Mouse (Mus musculus): ENCODE measurements around the gene Olfr71. TPM values are rescaled to one million over a fixed set of nuclear protein-coding genes. Genes with fewer than 3 reads are reported as not detected.

The Olfr71 gene
- total RNA-seq (2021) = not detected

DNA sequence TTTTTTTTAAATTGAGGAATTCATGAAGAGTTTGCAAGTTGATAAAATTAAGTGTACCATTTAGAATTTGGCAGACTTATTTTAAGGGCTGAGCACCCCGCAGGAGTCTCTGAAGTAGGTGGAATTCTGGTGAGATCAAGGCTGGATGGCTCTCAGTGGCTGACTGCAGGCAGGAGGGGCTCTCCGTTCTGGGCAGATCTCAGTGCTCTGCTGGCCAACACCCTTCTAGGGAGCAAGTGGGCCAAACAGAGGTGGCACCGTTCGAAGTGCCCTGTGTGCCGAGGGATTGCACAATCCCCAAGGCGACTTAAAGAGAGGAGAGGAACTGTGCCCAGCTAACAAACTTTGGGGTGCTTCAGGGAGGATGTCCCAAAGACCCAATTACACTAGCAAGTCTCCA is at the start of gene Olfr71:
Olfr71 (minus strand) TSS at position 387 of the 400 bp plus-strand sequence.
- no peak for DNase-seq
- intact Hi-C loops (cut with DNase I) = loop anchor here (2.0 kb wide), 2 partner anchors 179 to 267 kb away; no protein-coding TSS in a partner anchor

DNA sequence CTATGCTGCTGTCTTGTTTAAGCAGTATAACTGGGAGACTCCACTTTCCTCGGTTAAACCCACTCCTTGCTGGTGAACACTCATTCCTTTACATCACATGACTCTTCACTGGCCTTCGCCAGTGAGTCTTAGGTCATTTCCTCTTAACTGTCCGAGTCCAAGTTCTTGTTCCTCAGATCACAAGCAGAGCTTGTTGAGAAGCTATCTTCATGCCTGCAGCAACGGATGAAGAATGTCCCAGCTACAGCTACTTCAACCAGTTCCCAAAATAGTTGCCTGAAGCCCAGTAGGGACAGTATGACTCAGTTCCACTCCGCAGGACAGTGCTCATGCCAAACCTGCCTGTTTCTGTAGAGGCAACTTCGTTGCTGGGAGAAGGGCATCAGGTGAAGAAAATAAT is 47.2 kb upstream of the Olfr71 start:
- intact Hi-C loops (cut with DNase I) = no loop called here
- peak in 1 of 2 experiments; percentile 40 for DNase-seq

DNA sequence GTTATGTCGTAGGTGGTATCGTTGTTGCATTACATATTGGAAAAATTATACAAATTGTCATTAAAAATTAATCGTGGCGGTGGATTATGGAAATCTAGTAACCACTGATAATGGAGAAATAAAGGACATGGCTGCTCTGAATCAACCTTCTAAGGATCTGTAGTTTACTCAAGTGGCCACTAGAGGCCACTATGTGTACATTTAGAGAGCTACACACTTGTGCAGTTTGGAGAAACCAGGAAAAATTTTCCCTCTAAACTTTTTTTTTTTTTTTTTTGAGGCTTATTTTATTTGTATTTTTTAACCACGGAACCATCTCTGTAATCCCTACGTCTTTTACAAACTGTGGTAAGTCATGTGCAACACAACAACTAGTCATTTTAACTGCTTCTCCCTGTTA is 35.1 kb upstream of the Olfr71 start:
- intact Hi-C loops (cut with DNase I) = loop anchor here (1.0 kb wide), 1 partner anchor 116 kb away; no protein-coding TSS in a partner anchor
- DNase-seq = no peak

DNA sequence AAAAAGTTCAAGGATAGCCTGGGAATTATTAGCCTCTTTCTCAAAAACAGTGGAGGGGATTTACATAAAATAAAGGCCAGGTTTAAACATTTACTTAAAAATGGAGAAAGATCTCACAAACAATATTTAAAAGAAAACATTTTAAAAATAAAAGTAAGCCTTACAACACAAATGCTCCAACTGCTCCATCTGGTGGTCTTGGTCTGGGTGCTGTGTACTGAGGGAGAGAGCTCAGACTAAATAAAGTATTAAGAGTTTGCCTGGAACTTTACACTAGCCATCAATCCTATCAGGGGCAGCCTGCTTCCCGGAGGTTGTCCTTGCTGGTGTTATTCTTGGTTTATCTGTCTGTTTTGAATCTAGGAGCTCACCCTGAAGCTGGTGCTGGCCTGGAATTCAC is 33.0 kb upstream of the Olfr71 start:
- intact Hi-C loops (cut with DNase I) = no loop called here
- no peak for DNase-seq

DNA sequence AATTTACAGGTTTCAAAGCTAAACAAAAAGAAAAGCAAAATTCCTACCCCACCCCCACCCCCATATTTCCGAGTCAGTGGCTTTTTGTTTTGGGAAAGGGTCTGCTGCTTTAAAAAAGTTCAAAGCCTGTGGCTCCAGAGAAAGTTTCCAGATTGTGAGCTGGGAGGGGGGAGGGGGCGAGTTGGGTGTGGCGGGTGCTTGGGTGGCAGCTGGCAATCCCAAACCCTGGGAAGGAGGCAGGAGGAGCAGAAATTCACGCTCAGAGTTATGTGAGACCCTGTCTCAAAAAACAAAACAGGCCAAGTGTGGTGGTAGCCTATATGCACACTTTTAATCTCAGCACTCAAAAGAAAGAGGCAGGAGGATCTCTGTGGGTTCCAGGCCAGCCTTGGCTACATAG is 32.6 kb upstream of the Olfr71 start:
- intact Hi-C loops (cut with DNase I) = no loop called here
- no peak for DNase-seq

- intact Hi-C loops (cut with DNase I) = no loop called here
Measured at GRCm38 (mm10) chr4:43741526-43741925, 31.5 kb upstream of the Olfr71 start.

DNA sequence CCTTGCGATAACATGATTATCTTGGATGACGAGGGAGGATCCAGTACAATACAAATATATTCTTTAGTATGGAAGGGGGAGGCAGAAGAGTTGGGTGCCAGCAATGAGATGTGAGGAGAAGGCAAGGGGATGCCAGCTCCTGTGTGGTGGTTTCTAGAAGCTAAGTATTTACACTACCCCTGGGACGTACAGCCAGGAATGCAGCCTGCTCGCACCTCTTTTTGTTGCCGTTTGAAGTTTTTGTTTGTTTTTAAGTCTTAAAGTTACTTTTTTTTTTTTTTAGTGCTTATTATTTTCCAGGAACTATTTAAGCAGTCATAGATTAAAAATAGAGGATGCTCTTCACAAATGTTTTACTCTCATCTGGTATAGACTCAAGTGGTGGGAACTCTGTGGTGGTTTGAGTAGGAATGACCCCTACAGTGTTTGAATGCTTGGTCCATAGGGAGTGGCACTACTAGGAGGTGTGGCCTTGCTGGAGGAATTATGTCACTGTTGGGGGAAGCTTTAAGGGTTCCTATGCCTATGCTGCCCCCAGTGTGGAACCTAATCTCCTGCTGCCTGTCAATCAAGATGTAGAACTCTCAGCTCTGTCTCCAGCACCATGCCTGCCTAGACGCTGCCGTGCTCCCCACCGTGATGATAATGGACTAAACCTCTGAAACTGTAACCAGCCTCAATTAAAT is 29.1 kb upstream of the Olfr71 start:
- intact Hi-C loops (cut with DNase I) = no loop called here
- DNase-seq = no peak

More at GRCm38 (mm10) chr4:43741526-43741925, 31.5 kb upstream of the Olfr71 start:
- DNase-seq = no peak

DNA sequence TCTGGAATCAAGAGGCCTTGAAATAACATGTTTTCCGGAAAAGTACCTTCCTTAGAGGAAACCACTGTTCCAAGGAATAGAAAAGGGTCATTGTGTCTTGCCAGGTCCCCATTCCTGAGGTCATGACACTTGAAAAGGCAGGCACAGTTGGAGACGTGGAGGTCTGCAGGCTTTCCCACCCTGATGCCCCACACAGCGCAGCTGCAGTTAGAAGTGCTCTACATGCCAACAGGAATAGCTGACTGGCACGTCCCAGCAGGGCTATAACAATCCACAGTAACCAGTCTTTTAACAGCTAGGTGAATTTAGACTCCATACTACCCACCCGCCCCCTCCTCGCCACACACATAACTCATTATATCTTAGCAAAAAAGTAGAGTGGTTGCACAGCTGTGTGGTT is 27.1 kb upstream of the Olfr71 start:
- DNase-seq = no peak
- intact Hi-C loops (cut with DNase I) = no loop called here

DNA sequence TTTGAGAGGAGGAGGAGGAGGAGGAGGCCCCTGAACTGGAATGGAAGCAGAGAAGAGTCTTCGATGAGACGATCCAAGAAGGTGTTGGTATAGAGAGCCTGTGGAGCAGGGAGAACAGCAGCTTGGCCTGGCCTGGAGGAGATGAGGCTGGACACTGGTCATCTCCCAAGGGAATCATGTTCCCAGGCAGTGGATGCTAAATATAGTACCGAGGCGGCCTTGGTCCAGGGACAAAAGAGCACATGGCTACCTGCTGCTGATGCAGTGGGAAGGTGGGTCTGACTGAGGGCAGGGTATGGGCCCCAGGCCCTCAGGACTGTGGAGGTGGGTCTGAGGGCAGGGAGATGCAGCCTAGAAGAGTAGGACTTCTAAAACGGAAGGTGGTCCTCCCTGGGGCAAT is 23.1 kb upstream of the Olfr71 start:
- intact Hi-C loops (cut with DNase I) = no loop called here
- DNase-seq = peak; percentile 29 to 50

- intact Hi-C loops (cut with DNase I) = no loop called here
- DNase-seq = peak; percentile 28 to 42
Measured at GRCm38 (mm10) chr4:43732171-43732570, 22.1 kb upstream of the Olfr71 start.

DNA sequence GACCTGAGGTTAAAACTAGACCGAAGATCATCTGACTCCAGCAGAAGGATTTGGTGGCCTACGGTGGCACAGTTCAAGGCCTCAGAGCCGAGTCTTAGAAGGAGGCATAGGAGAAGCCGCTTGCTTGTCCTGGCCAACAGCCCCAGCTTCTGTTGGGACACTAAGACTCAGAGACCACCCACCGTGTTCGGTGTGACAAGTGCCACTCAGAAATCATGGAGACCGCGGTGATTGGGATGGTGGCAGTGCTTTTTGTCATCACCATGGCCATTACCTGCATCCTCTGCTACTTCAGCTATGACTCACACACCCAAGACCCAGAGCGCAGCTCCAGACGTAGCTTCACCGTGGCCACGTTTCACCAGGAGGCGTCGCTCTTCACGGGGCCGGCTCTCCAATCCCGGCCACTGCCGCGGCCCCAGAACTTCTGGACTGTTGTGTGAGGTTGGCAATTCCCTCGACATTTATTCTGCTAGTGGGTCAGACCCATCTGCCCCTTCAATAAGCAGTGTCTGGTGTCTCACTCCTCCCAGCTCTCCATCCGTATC is 20.8 kb upstream of the Olfr71 start:
- intact Hi-C loops (cut with DNase I) = no loop called here
- DNase-seq = peak; percentile 39 to 54

GRCm38 (mm10) chr4:43729794-43730550 is 19.9 kb upstream of the Olfr71 start, which contains the start of gene Spaar:
Gene Spaar (plus strand): TSS chr4:43730034.
- intact Hi-C loops (cut with DNase I) = loop anchor here (5.0 kb wide), 1 partner anchor 148 kb away; the partner anchor contains the start of gene Msmp
- DNase-seq = peak; percentile 70 to 79

DNA sequence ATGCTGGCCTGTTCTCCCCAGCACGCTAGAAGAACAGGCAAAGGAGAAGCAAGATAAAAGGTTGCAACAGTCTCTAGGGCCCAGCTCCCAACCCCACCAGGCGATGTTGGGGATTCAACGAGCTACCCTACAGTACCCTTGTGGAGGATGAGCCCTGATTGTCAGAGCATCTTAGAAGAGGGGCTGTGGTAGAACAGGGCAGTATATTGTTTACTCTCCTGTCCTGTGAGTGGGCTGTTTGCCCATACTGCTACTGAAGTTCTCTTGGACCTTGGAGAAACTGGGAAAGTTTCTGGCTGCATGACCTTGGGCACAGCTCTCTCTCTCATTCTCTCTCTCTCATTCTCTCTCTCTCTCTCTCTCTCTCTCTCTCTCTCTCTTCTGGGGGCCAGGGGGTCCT is 19.1 kb upstream of the Olfr71 start:
- DNase-seq = no peak
- intact Hi-C loops (cut with DNase I) = loop anchor here (5.0 kb wide), 1 partner anchor 147 kb away; the partner anchor contains the start of gene Msmp

DNA sequence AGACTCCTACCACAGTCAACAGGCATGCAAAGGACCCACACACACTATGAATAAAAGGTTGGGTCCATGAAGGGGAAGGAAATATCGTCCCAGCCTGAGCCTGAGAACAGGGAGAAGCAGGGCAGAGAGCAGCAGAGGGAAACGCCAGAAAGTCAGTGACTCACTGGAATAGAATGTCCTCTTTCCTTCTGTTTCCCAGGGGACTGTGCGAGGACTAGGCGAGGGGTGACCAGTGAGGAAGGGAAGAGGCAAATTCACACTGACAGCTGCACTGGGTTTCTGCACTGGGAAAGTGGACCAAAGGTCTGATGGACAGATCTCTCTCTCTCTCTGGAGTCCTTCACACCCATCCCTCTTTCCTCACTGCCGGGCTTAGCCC is 18.5 kb upstream of the Olfr71 start:
- DNase-seq = peak; percentile 67 to 82
- intact Hi-C loops (cut with DNase I) = loop anchor here (5.0 kb wide), 1 partner anchor 146 kb away; the partner anchor contains the start of gene Msmp

DNA sequence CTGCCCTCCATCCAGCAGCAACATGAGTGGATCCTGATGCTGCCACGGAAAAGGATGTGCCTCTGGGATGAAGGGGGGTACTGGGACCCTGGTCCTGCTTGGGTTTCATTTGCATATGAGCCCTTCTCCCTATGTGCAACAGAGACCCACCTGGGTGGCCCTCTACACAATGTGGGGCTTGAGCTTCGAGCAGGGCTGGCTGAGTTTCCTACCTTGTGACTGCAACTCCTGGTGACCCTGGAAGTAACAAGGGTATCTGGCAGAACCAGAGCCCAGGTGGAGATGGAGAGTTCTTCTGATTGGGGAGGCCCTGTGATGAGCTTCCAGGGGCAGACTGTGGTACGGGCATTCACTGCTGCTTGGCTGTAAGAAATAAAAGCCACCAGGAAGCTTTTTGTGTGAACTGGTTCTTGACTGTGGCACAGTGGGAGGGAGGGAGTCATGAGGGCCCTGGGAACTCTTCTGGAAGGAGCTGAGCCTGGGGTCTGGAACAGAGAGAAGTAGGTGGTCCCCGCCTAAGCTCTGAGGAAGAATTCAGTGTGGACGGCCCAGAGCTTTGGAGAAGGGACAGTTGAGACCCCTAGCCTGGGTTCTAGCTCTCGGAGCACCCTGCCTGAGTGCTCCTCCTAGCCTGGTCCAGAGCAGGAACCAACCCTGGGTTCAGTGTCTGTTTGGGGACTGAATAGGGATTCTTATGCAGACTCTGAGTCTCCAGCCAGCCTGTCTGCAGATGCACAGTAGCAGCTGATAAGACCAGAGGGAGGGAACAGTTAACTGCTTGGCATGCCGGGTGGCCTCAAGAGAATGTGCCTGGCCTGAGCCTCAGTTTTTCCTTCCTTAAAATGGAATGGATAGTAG is 17.9 kb upstream of the Olfr71 start:
- intact Hi-C loops (cut with DNase I) = loop anchor here (5.0 kb wide), 1 partner anchor 146 kb away; the partner anchor contains the start of gene Msmp
- DNase-seq = peak in 1 of 2 experiments; percentile 16

GRCm38 (mm10) chr4:43726995-43727394 is 16.9 kb upstream of the Olfr71 start, which contains the start of gene Hrct1:
Gene Hrct1 (plus strand): TSS chr4:43727188.
- intact Hi-C loops (cut with DNase I) = loop anchor here (5.0 kb wide), 1 partner anchor 145 kb away; the partner anchor contains the start of gene Msmp

GRCm38 (mm10) chr4:43726228-43726993 is 16.4 kb upstream of the Olfr71 start:
- peak; percentile 16 to 30 for DNase-seq
- intact Hi-C loops (cut with DNase I) = loop anchor here (5.0 kb wide), 1 partner anchor 144 kb away; the partner anchor contains the start of gene Msmp

More at GRCm38 (mm10) chr4:43726995-43727394, 16.9 kb upstream of the Olfr71 start, which contains the start of gene Hrct1:
- peak; percentile 82 to 83 for DNase-seq

GRCm38 (mm10) chr4:43724764-43725163 is 14.7 kb upstream of the Olfr71 start:
- peak; percentile 67 to 68 for DNase-seq
- intact Hi-C loops (cut with DNase I) = loop anchor here (1.0 to 5.0 kb wide), 3 partner anchors 20 to 142 kb away; partner anchors contain the start of gene Msmp

DNA sequence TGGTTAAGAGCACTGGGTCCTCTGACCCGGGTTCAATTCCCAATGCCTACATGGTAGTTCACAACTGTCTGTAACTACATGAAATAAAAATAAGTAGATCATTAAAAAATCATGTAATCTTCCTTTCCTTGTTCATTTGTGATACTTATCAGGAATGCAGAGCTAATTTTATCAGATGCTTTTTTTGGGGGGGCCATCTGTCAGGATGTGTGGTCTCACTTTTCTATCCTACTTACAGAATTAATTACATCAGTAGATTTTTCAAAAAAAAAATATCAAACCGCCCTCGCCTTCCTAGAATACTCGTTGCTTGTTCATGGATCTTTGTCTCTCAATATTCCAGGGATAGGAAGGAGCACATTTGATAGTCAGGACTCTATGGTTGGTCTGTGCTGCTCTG is 12.1 kb upstream of the Olfr71 start:
- DNase-seq = no peak
- intact Hi-C loops (cut with DNase I) = no loop called here

Measured in heart, postnatal 36 days (tissue).